Mouse (Mus musculus) MEL (cell line): ENCODE measurements around the gene Sec16a.

Experiments used
- CTCF ChIP-seq, 3 experiments: IDR thresholded peaks in 2 of 3; conservative IDR thresholded peaks in 1 of 3; 2 replicates each; pipeline ENCODE4 v1.5.1; 2011 to 2012; ENCODE audit warnings: low read length in 3 of 3, low read depth in 2 of 3, mild to moderate bottlenecking in 2 of 3, improper control_type of control experiment in 1 of 3, inconsistent platforms in 1 of 3, mixed read lengths in 1 of 3, moderate library complexity in 1 of 3; ENCODE audit not compliant: control insufficient read depth in 1 of 3, insufficient read depth in 1 of 3, poor library complexity in 1 of 3, severe bottlenecking in 1 of 3
- EP300 ChIP-seq, 2 experiments: IDR thresholded peaks; 2 replicates each; pipeline ENCODE4 v1.6.1; 2011; ENCODE audit warnings: improper control_type of control experiment in 2 of 2, low read length in 2 of 2, low read depth in 1 of 2, mild to moderate bottlenecking in 1 of 2
- MAFK ChIP-seq: IDR thresholded peaks from 2 replicates; pipeline ENCODE4 v1.6.1; 2011; ENCODE audit warnings: low read depth, mild to moderate bottlenecking, low read length, improper control_type of control experiment, borderline replicate concordance
- MAX ChIP-seq: IDR thresholded peaks from 2 replicates; pipeline ENCODE4 v1.6.1; 2011; ENCODE audit warnings: low read length, improper control_type of control experiment
- POLR2A ChIP-seq, 2 experiments: IDR thresholded peaks; 2 replicates each; pipeline ENCODE4 v1.6.1; 2011 to 2012; ENCODE audit warnings: low read length in 2 of 2, mild to moderate bottlenecking in 2 of 2, control low read depth in 1 of 2, improper control_type of control experiment in 1 of 2, low read depth in 1 of 2, moderate library complexity in 1 of 2; ENCODE audit not compliant: control insufficient read depth in 1 of 2, insufficient read depth in 1 of 2, poor library complexity in 1 of 2
- POLR2AphosphoS2 ChIP-seq: IDR thresholded peaks from 2 replicates; pipeline ENCODE4 v1.6.1; 2011; ENCODE audit warnings: low read length, improper control_type of control experiment
- POLR2AphosphoS5 ChIP-seq: IDR thresholded peaks from 2 replicates; pipeline ENCODE4 v1.6.1; 2012; ENCODE audit warnings: low read depth, borderline replicate concordance, mild to moderate bottlenecking, inconsistent platforms, low read length, moderate library complexity, mixed read lengths
- TAL1 ChIP-seq: IDR thresholded peaks from 2 replicates; pipeline ENCODE4 v1.6.1; 2012; ENCODE audit warnings: mild to moderate bottlenecking, inconsistent platforms, low read length, moderate library complexity, mixed read lengths
- USF2 ChIP-seq, 2 experiments: IDR thresholded peaks; 2 replicates each; pipeline ENCODE4 v1.6.1; 2011 to 2012; ENCODE audit warnings: improper control_type of control experiment in 2 of 2, low read length in 2 of 2, borderline replicate concordance in 1 of 2, inconsistent platforms in 1 of 2, low read depth in 1 of 2, mild to moderate bottlenecking in 1 of 2; ENCODE audit not compliant: insufficient read depth in 1 of 2
- ZKSCAN1 ChIP-seq: IDR thresholded peaks from 2 replicates; pipeline ENCODE4 v1.6.1; 2012; ENCODE audit warnings: low read depth, mild to moderate bottlenecking, inconsistent platforms, low read length, improper control_type of control experiment, moderate library complexity

DNA sequence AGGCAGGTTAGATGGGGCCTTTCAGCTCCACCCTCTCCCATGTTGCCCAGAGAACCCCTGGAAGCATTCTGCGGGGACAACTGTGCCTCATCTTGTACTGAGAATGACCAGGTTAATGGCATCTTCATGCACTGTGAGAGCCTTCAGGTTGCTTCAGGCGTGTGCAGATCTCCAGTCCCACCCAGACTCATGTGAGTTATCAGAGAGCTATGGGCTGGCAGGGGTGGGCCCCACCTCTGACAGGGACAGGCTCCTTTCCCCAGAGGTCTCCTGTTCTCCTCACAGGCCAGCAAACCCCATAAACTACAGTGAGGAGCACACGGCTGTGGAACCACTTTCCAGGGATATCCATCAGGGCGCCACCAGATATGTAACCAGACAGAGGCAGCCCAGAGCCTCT is 44.0 kb downstream of the Sec16a start:
- no peak for TF ChIP-seq MAX
- TF ChIP-seq POLR2AphosphoS5: no peak
- TF ChIP-seq TAL1: no peak
- no peak for TF ChIP-seq POLR2A (IDR thresholded peaks at IDR 0.05; ENCODE audit: control insufficient read depth in 1 of 2, insufficient read depth in 1 of 2, low read depth in 1 of 2, low read length in 2 of 2, poor library complexity in 1 of 2)
- no peak for TF ChIP-seq CTCF (IDR thresholded peaks at IDR 0.05 in 2 of 3, conservative IDR thresholded peaks at IDR 0.05 in 1 of 3; ENCODE audit: control insufficient read depth in 1 of 3, insufficient read depth in 1 of 3, low read depth in 2 of 3, low read length in 3 of 3, poor library complexity in 1 of 3, severe bottlenecking in 1 of 3)
- TF ChIP-seq EP300 (IDR thresholded peaks at IDR 0.05; ENCODE audit: low read depth in 1 of 2, low read length in 2 of 2): no peak
- no peak for TF ChIP-seq MAFK
- no peak for TF ChIP-seq ZKSCAN1
- TF ChIP-seq POLR2AphosphoS2: no peak
- TF ChIP-seq USF2 (IDR thresholded peaks at IDR 0.05; ENCODE audit: borderline replicate concordance in 1 of 2, insufficient read depth in 1 of 2, low read depth in 1 of 2, low read length in 2 of 2): no peak
